Mouse (Mus musculus) forebrain, embryonic 14.5 days (tissue): ENCODE results near the gene Vstm2b. TPM values are rescaled to one million over a fixed set of nuclear protein-coding genes. Genes with fewer than 3 reads are reported as not detected.

Experiments used
- ATAC-seq: fragments of 200-750 bp; cut with Nextera tagmentation; 2 replicates; pipeline ENCODE4 v1.8.0; 2017; ENCODE audit warnings: mild to moderate bottlenecking, moderate library complexity
- DNase-seq: peaks from one replicate; pipeline ENCODE4 v3.0.0-alpha.2; 2015; ENCODE audit warnings: low spot score
- H3K27ac ChIP-seq: fragments of 300-500 bp; sonication (generic); 2 replicates; pipeline ENCODE4 v1.5.1; 2014; ENCODE audit warnings: low read depth, mild to moderate bottlenecking, control low read depth, low read length, moderate library complexity
- H3K27me3 ChIP-seq: fragments of 300-500 bp; sonication (generic); replicated peaks from 2 replicates; pipeline ENCODE4 v1.6.1; 2014; ENCODE audit warnings: low read length, control low read depth, mixed read lengths; ENCODE audit not compliant: control insufficient read depth, insufficient read depth
- H3K36me3 ChIP-seq: fragments of 300-500 bp; sonication (generic); 2 replicates; pipeline ENCODE4 v1.6.1; 2014; ENCODE audit warnings: low read length, control low read depth; ENCODE audit not compliant: control insufficient read depth, insufficient read depth
- H3K4me1 ChIP-seq: fragments of 300-500 bp; sonication (generic); 2 replicates; pipeline ENCODE4 v1.6.1; 2014; ENCODE audit warnings: antibody characterized with exemption, low read length, control low read depth; ENCODE audit not compliant: control insufficient read depth, insufficient read depth
- H3K4me2 ChIP-seq: fragments of 300-500 bp; sonication (generic); 2 replicates; pipeline ENCODE4 v1.6.1; 2014; ENCODE audit warnings: mild to moderate bottlenecking, control low read depth, low read length
- H3K4me3 ChIP-seq: fragments of 300-500 bp; sonication (generic); 2 replicates; pipeline ENCODE4 v1.5.1; 2014; ENCODE audit warnings: low read depth, low read length, control low read depth
- H3K9ac ChIP-seq: fragments of 300-500 bp; sonication (generic); 2 replicates; pipeline ENCODE4 v1.6.1; 2014; ENCODE audit warnings: mild to moderate bottlenecking, low read length, control low read depth, moderate library complexity
- H3K9me3 ChIP-seq: fragments of 300-500 bp; sonication (generic); replicated peaks from 2 replicates; pipeline ENCODE4 v1.6.1; 2016; ENCODE audit warnings: low read length, control low read depth, mixed read lengths; ENCODE audit not compliant: control insufficient read depth
- WGBS: fragments of 180-500 bp; shearing (Covaris S2); extraction: QIAGEN DNeasy Blood & Tissue Kit; methylation state at CpG from one replicate; pipeline ENCODE4 v1.1.7; 2014; 5-methylcytosine and 5-hydroxymethylcytosine counted together
- polyA plus RNA-seq: library from polyadenylated mRNA; unstranded; fragments of >200 nt; fragmentation: Nextera tagmentation; extraction: Ambion mirVana; gene quantifications from 2 replicates; pipeline ENCODE4 v1.2.1, GENCODE M21; 2014

The Vstm2b gene
- polyA plus RNA-seq, 1 experiment from 2014 or later: 15.3 TPM

DNA sequence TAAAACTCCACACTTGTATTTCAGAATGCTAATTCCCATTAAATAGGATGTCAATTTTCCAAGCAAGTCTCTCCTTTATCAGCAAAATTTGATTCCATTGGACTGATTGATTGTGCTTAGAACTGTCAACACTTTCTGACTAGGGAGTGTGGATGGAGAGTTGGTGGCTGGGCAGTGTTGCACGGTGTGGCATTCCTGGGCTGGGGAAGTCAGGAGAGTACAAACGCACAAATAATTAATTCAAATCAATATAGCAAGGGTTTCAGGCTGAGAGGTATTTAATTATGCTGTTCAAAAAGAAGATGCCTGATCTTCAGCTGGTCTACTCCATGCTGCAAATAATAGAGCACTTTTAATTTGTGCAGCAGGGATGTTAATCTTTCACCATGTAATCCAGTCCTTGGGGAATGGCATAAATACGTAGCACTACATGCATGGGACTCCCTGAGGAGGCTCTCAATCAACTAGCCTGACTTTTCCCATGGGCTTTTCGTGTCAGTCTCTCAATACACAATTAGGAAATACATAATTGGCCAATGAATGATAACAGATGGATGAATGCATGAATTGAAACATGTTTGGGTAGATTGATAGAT, 38.6 kb downstream of the Vstm2b start:
- H3K9me3 ChIP-seq: no peaks in the 10 kb centered on the region
- no peaks in the 10 kb centered on the region for H3K4me1 ChIP-seq
- no peak overlapping the region for H3K4me3 ChIP-seq
- 60% methylated on average over 4 of the region's 4 CpGs for WGBS
- H3K27ac ChIP-seq: no peak overlapping the region
- ATAC-seq (no peak), DNase-seq (no peak)
- no peaks in the 10 kb centered on the region for H3K36me3 ChIP-seq
- no peak overlapping the region for H3K9ac ChIP-seq
- no peak overlapping the region for H3K4me2 ChIP-seq
- no peaks in the 10 kb centered on the region for H3K27me3 ChIP-seq

DNA sequence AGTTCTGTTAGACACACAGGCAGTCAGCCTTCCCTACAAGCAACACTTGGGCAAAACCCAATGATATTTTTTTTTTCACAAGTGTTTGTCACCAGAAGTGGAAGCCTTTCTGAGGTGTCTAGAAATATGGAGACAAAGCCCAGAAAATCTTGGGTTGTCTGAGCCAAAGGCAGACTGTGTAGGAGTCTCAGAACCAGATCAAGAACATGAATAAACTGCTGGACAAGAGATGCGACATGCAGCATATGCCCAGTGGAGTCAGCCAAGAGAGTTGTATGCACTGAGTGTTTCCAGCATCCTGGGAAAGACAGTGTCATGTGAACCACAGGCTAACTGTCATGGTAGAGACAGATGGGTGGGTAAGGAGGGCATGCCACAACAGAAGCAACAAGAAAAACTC, 41.2 kb downstream of the Vstm2b start:
- Histone ChIP-seq H3K27ac (no peak overlapping the region), H3K9ac (no peak overlapping the region), H3K4me3 (no peak overlapping the region), H3K4me1 (no peaks in the 10 kb centered on the region), H3K36me3 (no peaks in the 10 kb centered on the region), H3K27me3 (no peaks in the 10 kb centered on the region), H3K9me3 (no peaks in the 10 kb centered on the region), H3K4me2 (no peak overlapping the region)
- ATAC-seq: no peak
- no peak for DNase-seq
- 73% methylated on average over 1 of the region's 1 CpGs for WGBS

DNA sequence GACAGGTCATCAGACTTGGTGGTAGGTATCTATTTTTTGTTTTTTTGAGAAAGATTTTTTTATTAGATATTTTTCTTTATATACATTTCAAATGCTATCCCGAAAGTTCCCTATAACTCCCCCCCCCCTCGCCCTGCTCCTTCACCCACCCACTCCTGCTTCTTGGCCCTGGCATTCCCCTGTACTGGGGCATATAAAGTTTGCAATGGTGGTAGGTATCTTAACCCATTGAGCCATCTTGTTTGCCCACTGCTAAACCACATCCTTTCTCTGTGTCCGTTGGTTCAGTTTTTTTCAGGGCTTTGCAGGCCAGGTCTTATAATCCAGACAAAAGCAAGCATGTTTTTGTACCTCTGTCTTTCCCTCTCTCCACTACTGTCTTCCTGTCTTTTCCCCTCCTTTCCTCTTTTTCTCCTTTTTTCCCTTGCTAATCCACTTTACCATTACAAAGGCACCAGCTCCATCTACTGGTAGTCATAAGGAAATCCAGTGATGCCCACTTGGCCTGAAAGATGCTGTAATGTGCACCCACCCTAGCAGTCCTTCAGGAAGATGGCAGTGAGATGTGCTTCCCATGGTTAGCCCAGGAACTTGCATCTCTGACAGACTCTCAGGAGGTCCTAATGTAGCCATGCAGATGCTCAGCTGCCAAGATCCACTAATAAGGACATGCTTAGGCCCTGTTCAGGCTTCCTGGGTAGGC, 44.3 kb downstream of the Vstm2b start:
- peak; percentile 80 for DNase-seq
- Histone ChIP-seq H3K9ac (no peak overlapping the region), H3K4me2 (no peak overlapping the region), H3K9me3 (no peaks in the 10 kb centered on the region), H3K27ac (no peak overlapping the region), H3K4me3 (no peak overlapping the region), H3K27me3 (no peaks in the 10 kb centered on the region), H3K36me3 (no peaks in the 10 kb centered on the region), H3K4me1 (no peaks in the 10 kb centered on the region)
- WGBS: 53% methylated on average over 3 of the region's 3 CpGs
- peak; percentile 67 for ATAC-seq

Other genes starting within 250 kb of the Vstm2b start
- gene 4930433I11Rik, start 89.2 kb downstream of the Vstm2b start, polyA plus RNA-seq: not detected in 2 replicates
- gene Gm4884, start 134.4 kb downstream of the Vstm2b start, polyA plus RNA-seq: not detected in 2 replicates